Mouse (Mus musculus): Measurements from ENCODE around the gene Stk39. TPM values are rescaled to one million over a fixed set of nuclear protein-coding genes. Genes with fewer than 3 reads are reported as not detected.
A peak's percentile ranks its signal among the peaks of the same experiment; 100 is the strongest.

The Stk39 gene
- total RNA-seq (2021): 10 to 100 TPM; 71.8 to 75.3 TPM
- long read RNA-seq, experiment 1, transcript Stk39-201 (18 exons, 3,536 nt): major isoform, 45 of 59 reads
- long read RNA-seq, experiment 1, partial matches to known transcripts: 5 of 59 reads
- long read RNA-seq, experiment 1, other reads (novel, unspliced or antisense): 9 of 59 reads
- long read RNA-seq, experiment 2, transcript Stk39-201 (18 exons, 3,536 nt): major isoform, 46 of 64 reads
- long read RNA-seq, experiment 2, partial matches to known transcripts: 6 of 64 reads
- long read RNA-seq, experiment 2, other reads (novel, unspliced or antisense): 12 of 64 reads

GRCm38 (mm10) chr2:68471759-68472550, at the start of gene Stk39:
TSS of gene Stk39 (minus strand) at chr2:68472268.
- peak; percentile 15; the same call in 1 of the 2 replicates for TF ChIP-seq CTCF (conservative IDR thresholded peaks at IDR 0.05)
- peak within 1 kb of the TSS; percentile 91 for H3K4me3 ChIP-seq
- H3K27ac ChIP-seq: peak within 1 kb of the TSS; percentile 92
- DNase-seq (ENCODE audit: low spot score in 2 of 2): peak; percentile 30 to 62

GRCm38 (mm10) chr2:68515409-68515808, 43.3 kb upstream of the Stk39 start:
- Histone ChIP-seq H3K27ac (no peak overlapping the region), H3K4me3 (no peak overlapping the region)
- no peak for DNase-seq (ENCODE audit: low spot score in 2 of 2)
- no peak for TF ChIP-seq CTCF (conservative IDR thresholded peaks at IDR 0.05)

- DNase-seq (ENCODE audit: low spot score in 2 of 2): no peak
- no peak for TF ChIP-seq CTCF (conservative IDR thresholded peaks at IDR 0.05)
- Histone ChIP-seq H3K27ac (no peak overlapping the region), H3K4me3 (no peak overlapping the region)
Measured at GRCm38 (mm10) chr2:68503202-68503601, 31.1 kb upstream of the Stk39 start.

GRCm38 (mm10) chr2:68502734-68503133, 30.7 kb upstream of the Stk39 start:
- no peak for TF ChIP-seq CTCF (conservative IDR thresholded peaks at IDR 0.05)
- H3K4me3 ChIP-seq: no peak overlapping the region
- DNase-seq (ENCODE audit: low spot score in 2 of 2): no peak
- H3K27ac ChIP-seq: no peak overlapping the region

- no peak for TF ChIP-seq CTCF (conservative IDR thresholded peaks at IDR 0.05)
- H3K27ac ChIP-seq: no peak overlapping the region
- H3K4me3 ChIP-seq: no peak overlapping the region
- no peak for DNase-seq (ENCODE audit: low spot score in 2 of 2)
Measured at GRCm38 (mm10) chr2:68502236-68502635, 30.2 kb upstream of the Stk39 start.

- no peak overlapping the region for H3K27ac ChIP-seq
- H3K4me3 ChIP-seq: no peak overlapping the region
- no peak for DNase-seq (ENCODE audit: low spot score in 2 of 2)
- no peak for TF ChIP-seq CTCF (conservative IDR thresholded peaks at IDR 0.05)
Measured at GRCm38 (mm10) chr2:68486275-68486674, 14.2 kb upstream of the Stk39 start.

GRCm38 (mm10) chr2:68485141-68485540, 13.1 kb upstream of the Stk39 start:
- TF ChIP-seq CTCF (conservative IDR thresholded peaks at IDR 0.05): no peak
- H3K4me3 ChIP-seq: no peak overlapping the region
- DNase-seq (ENCODE audit: low spot score in 2 of 2): no peak

GRCm38 (mm10) chr2:68482896-68483295, 10.8 kb upstream of the Stk39 start:
- no peak for DNase-seq (ENCODE audit: low spot score in 2 of 2)
- TF ChIP-seq CTCF (conservative IDR thresholded peaks at IDR 0.05): no peak
- Histone ChIP-seq H3K27ac (no peak overlapping the region), H3K4me3 (no peak overlapping the region)

More at GRCm38 (mm10) chr2:68485141-68485540, 13.1 kb upstream of the Stk39 start:
- H3K27ac ChIP-seq: no peak overlapping the region

GRCm38 (mm10) chr2:68479823-68480222, 7.8 kb upstream of the Stk39 start:
- DNase-seq (ENCODE audit: low spot score in 2 of 2): no peak
- Histone ChIP-seq H3K27ac (no peak overlapping the region), H3K4me3 (no peak overlapping the region)
- TF ChIP-seq CTCF (conservative IDR thresholded peaks at IDR 0.05): no peak

- no peak for TF ChIP-seq CTCF (conservative IDR thresholded peaks at IDR 0.05)
- no peak overlapping the region for H3K4me3 ChIP-seq
- DNase-seq (ENCODE audit: low spot score in 2 of 2): no peak
Measured at GRCm38 (mm10) chr2:68472921-68473320, 853 bp upstream of the Stk39 start.

GRCm38 (mm10) chr2:68472551-68472910, 463 bp upstream of the Stk39 start:
- no peak for TF ChIP-seq CTCF (conservative IDR thresholded peaks at IDR 0.05)
- no peak for DNase-seq (ENCODE audit: low spot score in 2 of 2)
- Histone ChIP-seq H3K27ac (peak overlapping the region; percentile 92; the same call in 1 of the 2 replicates), H3K4me3 (peak overlapping the region; percentile 91)

More at GRCm38 (mm10) chr2:68472921-68473320, 853 bp upstream of the Stk39 start:
- no peak overlapping the region for H3K27ac ChIP-seq

GRCm38 (mm10) chr2:68470891-68471758, 943 bp downstream of the Stk39 start:
- peak; percentile 29 to 39 for DNase-seq (ENCODE audit: low spot score in 2 of 2)
- TF ChIP-seq CTCF (conservative IDR thresholded peaks at IDR 0.05): peak; percentile 12; the same call in 1 of the 2 replicates
- peak overlapping the region; percentile 91 for H3K4me3 ChIP-seq
- peak overlapping the region; percentile 92 for H3K27ac ChIP-seq

- H3K27ac ChIP-seq: no peak overlapping the region
- no peak for TF ChIP-seq CTCF (conservative IDR thresholded peaks at IDR 0.05)
- H3K4me3 ChIP-seq: no peak overlapping the region
- no peak for DNase-seq (ENCODE audit: low spot score in 2 of 2)
Measured at GRCm38 (mm10) chr2:68469491-68469890, 2.6 kb downstream of the Stk39 start.
